Mouse (Mus musculus): ENCODE measurements around the gene Olfr704.

Gene Olfr704

GRCm38 (mm10) chr7:106907676-106908075 is 44.7 kb downstream of the Olfr704 start, which contains the start of gene Olfr1532-ps1:
Gene Olfr1532-ps1, plus strand, starts transcription at chr7:106908001.
- H3K9me3 ChIP-seq (ENCODE audit: low read length), result no peaks in the 10 kb centered on the region
- no peaks in the 10 kb centered on the region for H3K27me3 ChIP-seq (ENCODE audit: insufficient read depth, low read length)
- no peaks in the 10 kb centered on the region for H3K36me3 ChIP-seq (ENCODE audit: insufficient read depth, low read length)
- no peaks in the 10 kb centered on the region for H3K4me1 ChIP-seq (replicated peaks; ENCODE audit: low read depth, low read length)
- no peak within 1 kb of the TSS for H3K4me3 ChIP-seq (replicated peaks; ENCODE audit: low read length)
- TF ChIP-seq CTCF (conservative IDR thresholded peaks at IDR 0.05; ENCODE audit: low read length) (no peak), NANOG (IDR thresholded peaks at IDR 0.05; ENCODE audit: borderline replicate concordance, low read length) (no peak), POU5F1 (IDR thresholded peaks at IDR 0.05; ENCODE audit: borderline replicate concordance, low read length) (no peak)
